Comparison of ENCODE assay signal across 8 mouse cellular contexts in the genomic region with DNA sequence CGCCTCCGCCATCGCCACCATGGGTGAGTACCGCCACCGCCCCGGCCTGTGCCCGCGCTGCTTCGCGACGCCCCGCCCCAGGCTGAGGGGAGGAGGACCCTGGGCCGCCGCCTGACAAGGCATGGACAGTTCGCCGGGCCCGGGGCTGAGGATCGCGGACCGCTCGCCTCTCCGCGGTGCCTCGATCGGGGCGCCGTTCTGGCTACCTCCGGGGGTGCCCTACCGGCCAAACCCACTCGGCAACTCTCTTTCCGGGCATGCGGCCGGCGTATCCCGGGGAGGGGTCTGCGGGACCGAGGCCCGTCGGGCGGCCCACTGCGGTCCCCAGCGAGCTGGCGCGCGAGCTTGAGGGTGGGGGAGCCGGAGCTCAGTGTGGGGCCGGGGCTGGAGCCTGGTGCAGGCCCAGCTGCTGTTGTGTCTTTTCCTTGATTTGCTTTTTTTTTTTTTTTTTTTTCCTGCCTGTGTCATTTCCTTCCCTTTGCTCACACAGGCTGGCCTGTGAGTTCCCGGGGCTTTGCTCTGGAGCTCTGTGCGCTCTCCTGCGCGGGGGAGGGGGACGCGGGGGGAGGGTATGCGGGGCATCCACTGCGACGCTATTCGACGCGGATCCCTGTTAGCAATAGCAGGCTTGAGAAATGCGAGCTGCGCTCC. TPM values are rescaled to one million over a fixed set of nuclear protein-coding genes. Genes with fewer than 3 reads are reported as not detected.
DNase-seq lines count a peak whose midpoint lies in the region; ATAC-seq and TF ChIP-seq lines count a peak whose summit lies in the region.

No protein-coding gene starts in this region.

- no peak for TF ChIP-seq CTCF in brain, embryonic 14.5 days (IDR thresholded peaks at IDR 0.05; ENCODE audit: borderline replicate concordance, extremely low read depth, insufficient read depth, insufficient read length)
- TF ChIP-seq CTCF in liver, embryonic 14.5 days (IDR thresholded peaks at IDR 0.05; ENCODE audit: low read depth) = no peak

- H3K27me3 ChIP-seq in forebrain, embryonic 10.5 days (ENCODE audit: poor library complexity, severe bottlenecking) = no peaks in the 10 kb centered on the region
- no peaks in the 10 kb centered on the region for H3K27me3 ChIP-seq in heart, embryonic 14.5 days (ENCODE audit: control insufficient read depth, insufficient read depth, low read length)
- peaks cover 10% of the 10 kb centered on the region for H3K27me3 ChIP-seq in liver, embryonic 14.5 days (ENCODE audit: control insufficient read depth, insufficient read depth, low read length)
- H3K27me3 ChIP-seq in neural tube, embryonic 11.5 days (ENCODE audit: control insufficient read depth, insufficient read depth, low read length) = no peaks in the 10 kb centered on the region
- no peaks in the 10 kb centered on the region for H3K27me3 ChIP-seq in stomach, embryonic 15.5 days (replicated peaks)

- H3K4me2 ChIP-seq in heart, embryonic 14.5 days (ENCODE audit: low read length) = peak overlapping the region; percentile 76
- peak overlapping the region; percentile 74 for H3K4me2 ChIP-seq in liver, embryonic 14.5 days (ENCODE audit: low read depth)
- peak overlapping the region; percentile 52 for H3K4me2 ChIP-seq in neural tube, embryonic 11.5 days (ENCODE audit: low read depth)
- H3K4me2 ChIP-seq in stomach, embryonic 15.5 days = peak overlapping the region; percentile 57

- no peak for TF ChIP-seq EP300 in liver, embryonic 14.5 days (IDR thresholded peaks at IDR 0.05; ENCODE audit: low read depth)

- peak; percentile 82 for DNase-seq in CD4-positive, CD25-positive, alpha-beta regulatory T cell, adult 2 months (ENCODE audit: low read depth, low spot score)
- peak; percentile 86 for DNase-seq in brain, embryonic 14.5 days (ENCODE audit: low read depth)
- peak; percentile 79 for DNase-seq in forebrain, embryonic 10.5 days (ENCODE audit: extremely low spot score, low spot score)
- DNase-seq in kidney, postnatal 25 days = peak; percentile 80 to 91
- peak in 2 of 3 experiments; percentile 42 to 53 for DNase-seq in liver, embryonic 14.5 days (ENCODE audit: low read depth in 3 of 3, low spot score in 3 of 3)
- DNase-seq in neural tube, embryonic 11.5 days (ENCODE audit: low spot score) = peak; percentile 79

- WGBS in forebrain, embryonic 10.5 days = under 1% methylated on average over 61 of the region's 61 CpGs
- WGBS in heart, embryonic 14.5 days = under 1% methylated on average over 60 of the region's 61 CpGs
- under 1% methylated on average over 61 of the region's 61 CpGs for WGBS in liver, embryonic 14.5 days (ENCODE audit: insufficient replicate concordance)
- under 1% methylated on average over 55 of the region's 61 CpGs for WGBS in neural tube, embryonic 11.5 days
- under 1% methylated on average over 54 of the region's 61 CpGs for WGBS in stomach, embryonic 15.5 days

- H3K9me3 ChIP-seq in forebrain, embryonic 10.5 days = no peaks in the 10 kb centered on the region
- H3K9me3 ChIP-seq in heart, embryonic 14.5 days (ENCODE audit: control insufficient read depth, low read length) = no peaks in the 10 kb centered on the region
- no peaks in the 10 kb centered on the region for H3K9me3 ChIP-seq in liver, embryonic 14.5 days (ENCODE audit: control insufficient read depth, low read length)
- no peaks in the 10 kb centered on the region for H3K9me3 ChIP-seq in neural tube, embryonic 11.5 days (ENCODE audit: control insufficient read depth, low read length)
- H3K9me3 ChIP-seq in stomach, embryonic 15.5 days = no peaks in the 10 kb centered on the region

- H3K27ac ChIP-seq in forebrain, embryonic 10.5 days = peak overlapping the region; percentile 96
- H3K27ac ChIP-seq in heart, embryonic 14.5 days (replicated peaks in 1 of 2; ENCODE audit: control insufficient read depth in 1 of 2, insufficient read depth in 1 of 2, low read depth in 2 of 2, low read length in 2 of 2) = peak overlapping the region; percentile 93 to 95
- H3K27ac ChIP-seq in liver, embryonic 14.5 days = no peak overlapping the region; the same call in 1 of the 2 replicates
- peak overlapping the region; percentile 97 for H3K27ac ChIP-seq in neural tube, embryonic 11.5 days (ENCODE audit: low read depth, low read length)
- H3K27ac ChIP-seq in stomach, embryonic 15.5 days = peak overlapping the region; percentile 97

- no peaks in the 10 kb centered on the region for H3K36me3 ChIP-seq in forebrain, embryonic 10.5 days (replicated peaks)
- H3K36me3 ChIP-seq in heart, embryonic 14.5 days (ENCODE audit: control insufficient read depth, insufficient read depth, low read length) = no peaks in the 10 kb centered on the region
- H3K36me3 ChIP-seq in liver, embryonic 14.5 days (replicated peaks; ENCODE audit: control insufficient read depth, insufficient read depth, low read depth) = no peaks in the 10 kb centered on the region
- H3K36me3 ChIP-seq in neural tube, embryonic 11.5 days (ENCODE audit: control insufficient read depth, insufficient read depth, low read length) = no peaks in the 10 kb centered on the region
- H3K36me3 ChIP-seq in stomach, embryonic 15.5 days = no peaks in the 10 kb centered on the region

- ATAC-seq in heart, embryonic 14.5 days (ENCODE audit: insufficient number of reproducible peaks, insufficient read depth, low FRiP score, low read depth) = peak; percentile 68
- peak; percentile 63 for ATAC-seq in liver, embryonic 14.5 days (ENCODE audit: insufficient read depth)
- peak; percentile 62 for ATAC-seq in neural tube, embryonic 11.5 days (ENCODE audit: insufficient read depth, low FRiP score, low TSS enrichment)
- peak; percentile 54 for ATAC-seq in stomach, embryonic 15.5 days (ENCODE audit: insufficient read depth, low FRiP score, low read depth)

- no peak for TF ChIP-seq POLR2A in brain, embryonic 14.5 days (IDR thresholded peaks at IDR 0.05; ENCODE audit: borderline replicate concordance, extremely low read depth, insufficient read depth, insufficient read length, poor library complexity, severe bottlenecking)

- peak overlapping the region; percentile 97 for H3K9ac ChIP-seq in heart, embryonic 14.5 days (ENCODE audit: low read length)
- peak overlapping the region; percentile 63 for H3K9ac ChIP-seq in liver, embryonic 14.5 days (replicated peaks)
- peak overlapping the region; percentile 87 for H3K9ac ChIP-seq in neural tube, embryonic 11.5 days (ENCODE audit: low read length)
- H3K9ac ChIP-seq in stomach, embryonic 15.5 days = peak overlapping the region; percentile 87

- H3K4me1 ChIP-seq in forebrain, embryonic 10.5 days = peaks cover 24% of the 10 kb centered on the region
- H3K4me1 ChIP-seq in heart, embryonic 14.5 days (ENCODE audit: control insufficient read depth in 2 of 2, insufficient read depth in 2 of 2, low read length in 2 of 2) = peaks cover 0 to 18% of the 10 kb centered on the region in 2 experiments; a peak in 3 of 4 replicates
- H3K4me1 ChIP-seq in liver, embryonic 14.5 days (replicated peaks; ENCODE audit: control insufficient read depth in 2 of 2, insufficient read depth in 2 of 2, low read length in 1 of 2) = no peaks in the 10 kb centered on the region; a peak in 1 of 4 replicates
- H3K4me1 ChIP-seq in neural tube, embryonic 11.5 days (ENCODE audit: control insufficient read depth, insufficient read depth, low read length) = peaks cover 4% of the 10 kb centered on the region; the same call in 1 of the 2 replicates
- peaks cover 6% of the 10 kb centered on the region for H3K4me1 ChIP-seq in stomach, embryonic 15.5 days

- peak overlapping the region; percentile 98 for H3K4me3 ChIP-seq in forebrain, embryonic 10.5 days
- H3K4me3 ChIP-seq in heart, embryonic 14.5 days (ENCODE audit: control insufficient read depth in 1 of 2, insufficient read depth in 1 of 2, low read depth in 1 of 2, low read length in 2 of 2) = peak overlapping the region; percentile 63 to 92
- peak overlapping the region; percentile 59 to 66 for H3K4me3 ChIP-seq in liver, embryonic 14.5 days (ENCODE audit: insufficient read depth in 1 of 2, low read depth in 2 of 2, low read length in 2 of 2)
- peak overlapping the region; percentile 96 for H3K4me3 ChIP-seq in neural tube, embryonic 11.5 days (ENCODE audit: low read depth, low read length)
- peak overlapping the region; percentile 99 for H3K4me3 ChIP-seq in stomach, embryonic 15.5 days (replicated peaks)

RNA-seq across cellular contexts. Expression of a gene that starts 0.6 kb away (rescaled TPM):
- polyA plus RNA-seq in brain, embryonic 14.5 days (2012; rRNA removed) = 33.1 and 33.5 TPM in 2 replicates
- 16.1 and 18.2 TPM in 2 replicates for polyA plus RNA-seq in forebrain, embryonic 10.5 days (2016; fragmentation: Nextera tagmentation; extraction: Ambion mirVana)
- 26.6 and 28.6 TPM in 2 replicates for polyA plus RNA-seq in heart, embryonic 14.5 days (2014; fragmentation: Nextera tagmentation; extraction: Ambion mirVana)
- 5.2 and 5.5 TPM in 2 replicates for polyA plus RNA-seq in liver, embryonic 14.5 days (2012; rRNA removed)
- polyA plus RNA-seq in liver, embryonic 14.5 days (2014; fragmentation: Nextera tagmentation; extraction: Ambion mirVana) = 3.8 and 5.4 TPM in 2 replicates
- polyA plus RNA-seq in neural tube, embryonic 11.5 days (2014; fragmentation: Nextera tagmentation; extraction: Ambion mirVana) = 19.5 and 20.8 TPM in 2 replicates
- 18.0 and 19.5 TPM in 2 replicates for polyA plus RNA-seq in stomach, embryonic 15.5 days (2015; fragmentation: Nextera tagmentation; extraction: Ambion mirVana)

RNA-seq across cellular contexts. Expression of a gene that starts 19.2 kb away (rescaled TPM):
- 12.6 and 13.4 TPM in 2 replicates for polyA plus RNA-seq in brain, embryonic 14.5 days (2012; rRNA removed)
- 15.1 and 15.4 TPM in 2 replicates for polyA plus RNA-seq in forebrain, embryonic 10.5 days (2016; fragmentation: Nextera tagmentation; extraction: Ambion mirVana)
- polyA plus RNA-seq in heart, embryonic 14.5 days (2014; fragmentation: Nextera tagmentation; extraction: Ambion mirVana) = 9.7 and 10.8 TPM in 2 replicates
- polyA plus RNA-seq in liver, embryonic 14.5 days (2012; rRNA removed) = 7.3 and 10.0 TPM in 2 replicates
- 4.8 and 5.2 TPM in 2 replicates for polyA plus RNA-seq in liver, embryonic 14.5 days (2014; fragmentation: Nextera tagmentation; extraction: Ambion mirVana)
- polyA plus RNA-seq in neural tube, embryonic 11.5 days (2014; fragmentation: Nextera tagmentation; extraction: Ambion mirVana) = 7.9 and 10.9 TPM in 2 replicates
- 9.8 and 11.5 TPM in 2 replicates for polyA plus RNA-seq in stomach, embryonic 15.5 days (2015; fragmentation: Nextera tagmentation; extraction: Ambion mirVana)

RNA-seq across cellular contexts. Expression of a gene that starts 48.4 kb away (rescaled TPM):
- polyA plus RNA-seq in brain, embryonic 14.5 days (2012; rRNA removed) = 141 and 173 TPM in 2 replicates
- 84.0 and 87.1 TPM in 2 replicates for polyA plus RNA-seq in forebrain, embryonic 10.5 days (2016; fragmentation: Nextera tagmentation; extraction: Ambion mirVana)
- polyA plus RNA-seq in heart, embryonic 14.5 days (2014; fragmentation: Nextera tagmentation; extraction: Ambion mirVana) = 45.4 and 52.0 TPM in 2 replicates
- 15.4 and 15.5 TPM in 2 replicates for polyA plus RNA-seq in liver, embryonic 14.5 days (2012; rRNA removed)
- polyA plus RNA-seq in liver, embryonic 14.5 days (2014; fragmentation: Nextera tagmentation; extraction: Ambion mirVana) = 21.6 and 25.9 TPM in 2 replicates
- 94.6 and 100 TPM in 2 replicates for polyA plus RNA-seq in neural tube, embryonic 11.5 days (2014; fragmentation: Nextera tagmentation; extraction: Ambion mirVana)
- polyA plus RNA-seq in stomach, embryonic 15.5 days (2015; fragmentation: Nextera tagmentation; extraction: Ambion mirVana) = 54.6 and 57.6 TPM in 2 replicates
